Mouse (Mus musculus) yolk sac, embryonic 10.5 days (tissue): ENCODE measurements around the gene Tnfrsf17.
"Not testable (repeated sequence)": the region's sequence is repeated elsewhere in the genome, so short reads cannot be mapped to it uniquely, and the experiment has no call there.

Source experiments
- DNase-seq: peaks from one replicate; pipeline ENCODE4 v3.0.0-alpha.2; 2017; ENCODE audit warnings: low spot score

The Tnfrsf17 gene

GRCm38 (mm10) chr16:11343292-11343815, 29.7 kb downstream of the Tnfrsf17 start:
- peak; percentile 37 for DNase-seq

- DNase-seq, result no peak
These were observed 38.3 kb downstream of the Tnfrsf17 start for GRCm38 (mm10) chr16:11351903-11352302.

- DNase-seq, result no peak
These were observed 45.6 kb downstream of the Tnfrsf17 start for GRCm38 (mm10) chr16:11359173-11359572.

- no peak for DNase-seq
These were observed 46.3 kb downstream of the Tnfrsf17 start for GRCm38 (mm10) chr16:11359919-11360318.

- DNase-seq, result not testable (repeated sequence)
These were observed 47.0 kb downstream of the Tnfrsf17 start for GRCm38 (mm10) chr16:11360576-11360975.

- DNase-seq, result no peak
These were observed 52.0 kb downstream of the Tnfrsf17 start for GRCm38 (mm10) chr16:11365626-11366025.

GRCm38 (mm10) chr16:11366851-11367250, 53.2 kb downstream of the Tnfrsf17 start:
- no peak for DNase-seq

GRCm38 (mm10) chr16:11368412-11368811, 54.8 kb downstream of the Tnfrsf17 start:
- no peak for DNase-seq

GRCm38 (mm10) chr16:11369162-11369561, 55.5 kb downstream of the Tnfrsf17 start:
- no peak for DNase-seq

- no peak for DNase-seq
These were observed 56.0 kb downstream of the Tnfrsf17 start for GRCm38 (mm10) chr16:11369642-11370041.
